Mouse (Mus musculus) CH12.LX (cell line): ENCODE results near the gene Rc3h1. TPM values are rescaled to one million over a fixed set of nuclear protein-coding genes. Genes with fewer than 3 reads are reported as not detected.
"Not testable (repeated sequence)": the region's sequence is repeated elsewhere in the genome, so short reads cannot be mapped to it uniquely, and the experiment has no call there.

Experiments
- DNase-seq: peaks from one replicate; pipeline ENCODE4 v3.0.0-alpha.2; 2013; ENCODE audit errors: extremely low read depth
- H3K27ac ChIP-seq: 2 replicates; pipeline ENCODE4 v1.5.1; 2012; ENCODE audit warnings: low read depth, mild to moderate bottlenecking, control low read depth, moderate library complexity; ENCODE audit not compliant: insufficient read depth
- H3K27me3 ChIP-seq: replicated peaks from 2 replicates; pipeline ENCODE3; 2012; ENCODE audit warnings: inconsistent platforms
- H3K36me3 ChIP-seq, 2 experiments: replicated peaks in 1 of 2; 2 replicates each; pipeline versions ENCODE3 to v1.6.1; 2012; ENCODE audit warnings: inconsistent platforms in 1 of 2, low read length in 1 of 2, mild to moderate bottlenecking in 1 of 2, mixed read lengths in 1 of 2, moderate library complexity in 1 of 2; ENCODE audit not compliant: control insufficient read depth in 1 of 2, insufficient read depth in 1 of 2
- H3K4me1 ChIP-seq, 2 experiments: 2 replicates each; pipeline ENCODE4 v1.6.1; 2012; ENCODE audit warnings: inconsistent platforms in 1 of 2, moderate library complexity in 1 of 2; ENCODE audit not compliant: insufficient read depth in 2 of 2, control insufficient read depth in 1 of 2
- H3K4me2 ChIP-seq: 2 replicates; pipeline ENCODE4 v1.6.1; 2012; ENCODE audit warnings: low read depth, mild to moderate bottlenecking, control low read depth; ENCODE audit not compliant: poor library complexity, insufficient read depth, severe bottlenecking
- H3K4me3 ChIP-seq, 3 experiments: fragments of 150-350 bp in 1 of 3; sonication (generic) in 1 of 3; replicated peaks in 1 of 3; 2 replicates each; pipeline versions ENCODE3 to v1.5.1; 2011 to 2012; ENCODE audit warnings: low read depth in 2 of 3, low read length in 2 of 3, mild to moderate bottlenecking in 2 of 3, moderate library complexity in 2 of 3, control low read depth in 1 of 3, improper control_type of control experiment in 1 of 3, inconsistent platforms in 1 of 3, mixed read lengths in 1 of 3; ENCODE audit not compliant: poor library complexity in 1 of 3
- H3K79me2 ChIP-seq: replicated peaks from 2 replicates; pipeline ENCODE4 v1.6.1; 2012; ENCODE audit warnings: mild to moderate bottlenecking, moderate library complexity; ENCODE audit not compliant: control insufficient read depth, poor library complexity, insufficient read depth, severe bottlenecking; ENCODE audit errors: extremely low read depth
- H3K9ac ChIP-seq: 2 replicates; pipeline ENCODE4 v1.6.1; 2012; ENCODE audit warnings: low read depth, mild to moderate bottlenecking, control low read depth, moderate library complexity; ENCODE audit not compliant: insufficient read depth
- H3K9me3 ChIP-seq: replicated peaks from 2 replicates; pipeline ENCODE3; 2012; ENCODE audit warnings: low read length, inconsistent platforms, mixed read lengths
- CTCF ChIP-seq, 2 experiments: IDR thresholded peaks in 1 of 2; conservative IDR thresholded peaks in 1 of 2; 2 replicates each; pipeline ENCODE4 v1.5.1; 2011 to 2012; ENCODE audit warnings: low read depth in 2 of 2, low read length in 2 of 2, improper control_type of control experiment in 1 of 2, inconsistent platforms in 1 of 2, mild to moderate bottlenecking in 1 of 2, moderate library complexity in 1 of 2
- ETS1 ChIP-seq: conservative IDR thresholded peaks from 2 replicates; pipeline ENCODE4 v1.6.1; 2012; ENCODE audit warnings: low read depth, mild to moderate bottlenecking, inconsistent platforms, low read length, improper control_type of control experiment, moderate library complexity
- HCFC1 ChIP-seq: IDR thresholded peaks from 2 replicates; pipeline ENCODE4 v1.6.1; 2012; ENCODE audit warnings: low read depth, mild to moderate bottlenecking, inconsistent platforms, low read length, improper control_type of control experiment
- IRF4 ChIP-seq: IDR thresholded peaks from 2 replicates; pipeline ENCODE4 v1.6.1; 2014; ENCODE audit warnings: low read depth, mild to moderate bottlenecking, inconsistent platforms, low read length, improper control_type of control experiment
- JUN ChIP-seq: IDR thresholded peaks from 2 replicates; pipeline ENCODE4 v1.6.1; 2011; ENCODE audit warnings: low read depth, mild to moderate bottlenecking, low read length, improper control_type of control experiment, moderate library complexity; ENCODE audit not compliant: insufficient read depth
- JUND ChIP-seq: conservative IDR thresholded peaks from 2 replicates; pipeline ENCODE4 v1.6.1; 2011; ENCODE audit warnings: low read depth, low read length, improper control_type of control experiment
- MAX ChIP-seq: IDR thresholded peaks from 2 replicates; pipeline ENCODE4 v1.6.1; 2011; ENCODE audit warnings: low read length, improper control_type of control experiment
- MXI1 ChIP-seq: IDR thresholded peaks from 2 replicates; pipeline ENCODE4 v1.6.1; 2011; ENCODE audit warnings: mild to moderate bottlenecking, low read depth, low read length, improper control_type of control experiment
- NRF1 ChIP-seq: IDR thresholded peaks from 2 replicates; pipeline ENCODE4 v1.6.1; 2014; ENCODE audit warnings: low read depth, mild to moderate bottlenecking, inconsistent platforms, low read length, improper control_type of control experiment, moderate library complexity
- POLR2A ChIP-seq: IDR thresholded peaks from 2 replicates; pipeline ENCODE4 v1.6.1; 2011; ENCODE audit warnings: low read depth, mild to moderate bottlenecking, improper control_type of control experiment, low read length
- POLR2AphosphoS2 ChIP-seq: IDR thresholded peaks from 2 replicates; pipeline ENCODE4 v1.6.1; 2011; ENCODE audit warnings: low read depth, low read length, improper control_type of control experiment
- RAD21 ChIP-seq: IDR thresholded peaks from 2 replicates; pipeline ENCODE4 v1.6.1; 2011; ENCODE audit warnings: low read depth, mild to moderate bottlenecking, low read length, improper control_type of control experiment, moderate library complexity
- RCOR1 ChIP-seq: conservative IDR thresholded peaks from 2 replicates; pipeline ENCODE4 v1.6.1; 2012; ENCODE audit warnings: low read depth, mild to moderate bottlenecking, inconsistent platforms, low read length, improper control_type of control experiment
- USF2 ChIP-seq: conservative IDR thresholded peaks from 2 replicates; pipeline ENCODE4 v1.6.1; 2011; ENCODE audit warnings: low read depth, low read length, improper control_type of control experiment
- ZKSCAN1 ChIP-seq: IDR thresholded peaks from 2 replicates; pipeline ENCODE4 v1.6.1; 2012; ENCODE audit warnings: low read depth, inconsistent platforms, low read length, improper control_type of control experiment, borderline replicate concordance
- dilution Hi-C: fragments of 300-500 bp; cut with MboI; formaldehyde crosslinking; loops from 2 replicates; pipeline ENCODE4 v1.14.3; 2020; ENCODE audit warnings: low sequenced_read_pairs; ENCODE audit not compliant: extremely low pct_unique_long_range_greater_than_20kb, extremely low pct_ligation_motif_present
- in situ Hi-C: fragments of 300-500 bp; cut with MboI; formaldehyde crosslinking; loops from 3 replicates; pipeline ENCODE4 v1.14.3; 2019; ENCODE audit warnings: low sequenced_read_pairs, low pct_ligation_motif_present, low pct_unique_long_range_greater_than_20kb, mixed read lengths
- polyA plus RNA-seq: library from polyadenylated mRNA; unstranded; fragments of >175 nt; gene quantifications from 2 replicates; pipeline ENCODE4 v1.2.1, GENCODE M21; 2012; ENCODE audit warnings: low read depth; ENCODE audit not compliant: insufficient read length
- total RNA-seq, 2 experiments: library from RNA; depleted of rRNA; stranded (reverse); fragments of 300-350 nt in 1 of 2; fragments of >200 nt in 1 of 2; gene quantifications; 2 replicates each; pipeline ENCODE4 v1.2.3; 2012 to 2014

The Rc3h1 gene
- total and polyA plus RNA-seq, 3 experiments: 17.8 to 22.5 (median 21.7) TPM

GRCm38 (mm10) chr1:160878485-160878884 lies 27.7 kb upstream of the Rc3h1 start:
- no peak overlapping the region for H3K9ac ChIP-seq
- no peaks in the 10 kb centered on the region for H3K9me3 ChIP-seq
- H3K4me1 ChIP-seq: peaks cover 0 to 10% of the 10 kb centered on the region in 2 experiments; a peak in 2 of 4 replicates
- dilution Hi-C loops (no loop called here), in situ Hi-C loops (no loop called here)
- no peaks in the 10 kb centered on the region for H3K36me3 ChIP-seq
- H3K27ac ChIP-seq: no peak overlapping the region
- TF ChIP-seq MXI1 (no peak), POLR2AphosphoS2 (no peak), RCOR1 (no peak)
- no peak for DNase-seq
- H3K79me2 ChIP-seq: no peaks in the 10 kb centered on the region
- peaks cover 3% of the 10 kb centered on the region for H3K27me3 ChIP-seq
- H3K4me2 ChIP-seq: no peak overlapping the region
- no peak overlapping the region for H3K4me3 ChIP-seq

DNA sequence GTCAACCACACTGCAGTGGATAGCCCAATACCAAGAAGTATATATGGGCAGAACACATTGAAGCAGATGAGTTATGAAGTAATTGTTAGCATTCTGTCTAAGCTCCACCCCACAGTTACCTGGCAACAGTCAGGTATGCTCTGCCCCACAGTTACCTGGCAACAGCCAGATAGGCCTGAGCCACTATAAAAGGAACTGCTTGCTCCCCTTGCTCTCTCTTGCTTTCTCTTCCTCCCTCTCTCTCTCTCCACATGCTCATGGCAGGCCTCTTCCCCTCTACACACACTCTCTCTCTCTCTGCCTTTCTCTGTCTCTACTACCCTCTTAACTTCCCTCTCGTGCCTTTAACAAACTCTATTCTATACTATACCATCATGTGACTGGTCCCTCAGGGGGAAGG lies 24.8 kb upstream of the Rc3h1 start:
- H3K36me3 ChIP-seq, in situ Hi-C loops, dilution Hi-C loops, H3K27me3 ChIP-seq, H3K79me2 ChIP-seq, H3K4me3 ChIP-seq, DNase-seq, H3K9me3 ChIP-seq, H3K27ac ChIP-seq, H3K4me2 ChIP-seq, H3K9ac ChIP-seq: not testable (repeated sequence)
- H3K4me1 ChIP-seq: peaks cover 0 to 18% of the 10 kb centered on the region in 2 experiments; a peak in 2 of 4 replicates

GRCm38 (mm10) chr1:160881968-160882367 lies 24.2 kb upstream of the Rc3h1 start:
- DNase-seq: peak; percentile 9
- H3K4me2 ChIP-seq: no peak overlapping the region
- TF ChIP-seq IRF4 (no peak), POLR2A (no peak), JUND (no peak), MAX (no peak), HCFC1 (no peak), ETS1 (no peak), MXI1 (no peak), NRF1 (no peak), ZKSCAN1 (no peak), RAD21 (no peak), USF2 (no peak), CTCF (conservative IDR thresholded peaks at IDR 0.05 in 1 of 2, IDR thresholded peaks at IDR 0.05 in 1 of 2; ENCODE audit: low read depth in 2 of 2, low read length in 2 of 2) (no peak), JUN (no peak)
- TF ChIP-seq, all 38 proteins: peak for 0
- dilution Hi-C loops (no loop called here), in situ Hi-C loops (no loop called here)
- no peak overlapping the region for H3K27ac ChIP-seq
- no peak overlapping the region for H3K9ac ChIP-seq
- H3K4me3 ChIP-seq: no peak overlapping the region
- peaks cover 3% of the 10 kb centered on the region for H3K27me3 ChIP-seq
- H3K79me2 ChIP-seq: no peaks in the 10 kb centered on the region
- H3K36me3 ChIP-seq: no peaks in the 10 kb centered on the region
- H3K4me1 ChIP-seq: peaks cover 0 to 18% of the 10 kb centered on the region in 2 experiments; a peak in 2 of 4 replicates
- no peaks in the 10 kb centered on the region for H3K9me3 ChIP-seq
